ENCODE assay signal across 9 mouse cellular contexts in genomic region chr3:81017385-81018051, GRCm38 (mm10). TPM values are rescaled to one million over a fixed set of nuclear protein-coding genes. Genes with fewer than 3 reads are reported as not detected.
DNase-seq lines count a peak whose midpoint lies in the region; ATAC-seq and TF ChIP-seq lines count a peak whose summit lies in the region.
"Had no signal": no experiment of that assay in that cellular context is flagged by ENCODE, and none has a peak within 500 bp of the region (broad histone marks: within the 10 kb centered on the region; RNA-seq: fewer than 3 reads in every experiment).

No protein-coding gene starts in this region.

- no peaks in the 10 kb centered on the region for H3K36me3 ChIP-seq in heart, adult 2 months (ENCODE audit: control insufficient read depth, insufficient read depth, low read length)
- no peaks in the 10 kb centered on the region for H3K36me3 ChIP-seq in stomach, postnatal 0 days (ENCODE audit: control insufficient read depth, insufficient read depth, low read length)
- no peaks in the 10 kb centered on the region for H3K36me3 ChIP-seq in midbrain, embryonic 11.5 days (ENCODE audit: control insufficient read depth, insufficient read depth, low read length)

- 69% methylated on average over 5 of the region's 5 CpGs for WGBS in heart, adult 2 months
- 68% methylated on average over 5 of the region's 5 CpGs for whole genome bisulfite sequencing in stomach, postnatal 0 days
- WGBS in midbrain, embryonic 11.5 days: 90% methylated on average over 5 of the region's 5 CpGs

- 0 out of 2 replicates have a peak, but pooled peaks have one; percentile 42 for ATAC-seq in cerebellum, adult (ENCODE audit: insufficient number of reproducible peaks, low FRiP score, low TSS enrichment)
- ATAC-seq in stomach, postnatal 0 days (ENCODE audit: low FRiP score, low TSS enrichment): peak; percentile 96
- no peak for ATAC-seq in midbrain, embryonic 11.5 days (ENCODE audit: low FRiP score)

- no peaks in the 10 kb centered on the region for H3K27me3 ChIP-seq in heart, adult 2 months (ENCODE audit: control insufficient read depth, insufficient read depth, low read length)
- no peaks in the 10 kb centered on the region for H3K27me3 ChIP-seq in stomach, postnatal 0 days (ENCODE audit: control insufficient read depth, insufficient read depth, low read length)
- no peaks in the 10 kb centered on the region for H3K27me3 ChIP-seq in midbrain, embryonic 11.5 days (ENCODE audit: control insufficient read depth, insufficient read depth, low read length)
- H3K27me3 ChIP-seq: megakaryocyte, embryonic 14.5 days had no signal

- TF ChIP-seq EP300 in heart, adult 2 months (IDR thresholded peaks at IDR 0.05; ENCODE audit: insufficient read depth, low read depth, low read length): no peak
- TF ChIP-seq EP300 in stomach, postnatal 0 days (optimal IDR thresholded peaks at IDR 0.05): no peak

- H3K9ac ChIP-seq in heart, adult 2 months (ENCODE audit: low read depth, low read length): no peak overlapping the region
- no peak overlapping the region for H3K9ac ChIP-seq in stomach, postnatal 0 days (ENCODE audit: low read length)
- H3K9ac ChIP-seq in midbrain, embryonic 11.5 days (ENCODE audit: low read length): no peak overlapping the region

- no peaks in the 10 kb centered on the region for H3K79me2 ChIP-seq in heart, adult 2 months (replicated peaks; ENCODE audit: control insufficient read depth, insufficient read depth, low read length)

- no peak for TF ChIP-seq CTCF in heart, adult 2 months (IDR thresholded peaks at IDR 0.05)
- no peak for TF ChIP-seq CTCF in stomach, postnatal 0 days (IDR thresholded peaks at IDR 0.05; ENCODE audit: low read depth)

- H3K4me2 ChIP-seq in stomach, postnatal 0 days (replicated peaks; ENCODE audit: low read depth): no peak overlapping the region
- H3K4me2 ChIP-seq in midbrain, embryonic 11.5 days: no peak overlapping the region

- no peak overlapping the region for H3K4me3 ChIP-seq in heart, adult 2 months
- no peak overlapping the region for H3K4me3 ChIP-seq in stomach, postnatal 0 days (ENCODE audit: low read depth, low read length)
- H3K4me3 ChIP-seq in midbrain, embryonic 11.5 days (ENCODE audit: low read depth, low read length): no peak overlapping the region
- H3K4me3 ChIP-seq: megakaryocyte, embryonic 14.5 days had no signal

- H3K9me3 ChIP-seq in stomach, postnatal 0 days (ENCODE audit: control insufficient read depth, low read length): no peaks in the 10 kb centered on the region
- no peaks in the 10 kb centered on the region for H3K9me3 ChIP-seq in midbrain, embryonic 11.5 days (ENCODE audit: control insufficient read depth, low read length)
- H3K9me3 ChIP-seq: megakaryocyte, embryonic 14.5 days had no signal

- H3K27ac ChIP-seq in heart, adult 2 months: no peak overlapping the region
- no peak overlapping the region for H3K27ac ChIP-seq in stomach, postnatal 0 days (replicated peaks)
- H3K27ac ChIP-seq in midbrain, embryonic 11.5 days (ENCODE audit: low read depth, low read length): no peak overlapping the region

- DNase-seq in cerebellum, adult 11 months: no peak
- DNase-seq in Muller cell, postnatal 12 days (ENCODE audit: inconsistent ontology term): peak; percentile 96
- DNase-seq in heart, adult 2 months: peak; percentile 19 to 44
- peak; percentile 84 to 85 for DNase-seq in kidney, postnatal 25 days
- DNase-seq in stomach, postnatal 0 days (ENCODE audit: low spot score): peak; percentile 92
- no peak for DNase-seq in midbrain, embryonic 11.5 days (ENCODE audit: low spot score, missing footprints)
- DNase-seq in layer of hippocampus, adult 18-20 months (ENCODE audit: low spot score in 2 of 2): no peak

- H3K4me1 ChIP-seq in heart, adult 2 months (ENCODE audit: control insufficient read depth, insufficient read depth, low read length): no peaks in the 10 kb centered on the region
- H3K4me1 ChIP-seq in stomach, postnatal 0 days (replicated peaks; ENCODE audit: control insufficient read depth, insufficient read depth): no peaks in the 10 kb centered on the region
- H3K4me1 ChIP-seq in midbrain, embryonic 11.5 days (ENCODE audit: control insufficient read depth, insufficient read depth, low read length): no peaks in the 10 kb centered on the region
- H3K4me1 ChIP-seq: megakaryocyte, embryonic 14.5 days had no signal

- intact Hi-C loops in heart, adult 2 months (cut with DNase I): no loop called here

- no peak for TF ChIP-seq POLR2A in heart, adult 2 months (IDR thresholded peaks at IDR 0.05; ENCODE audit: insufficient read depth, low read depth, low read length)

RNA-seq across cellular contexts. Expression of gene Pdgfc, which starts 18.7 kb away (rescaled TPM):
- total RNA-seq in heart, adult 2 months (2021): 1 to 10 TPM; 2.8 to 3.0 TPM
- polyA plus RNA-seq in heart, adult 2 months (2012; rRNA removed): 1.5 and 1.8 TPM in 2 replicates
- 7.4 and 7.9 TPM in 2 replicates for polyA plus RNA-seq in stomach, postnatal 0 days (2015; fragmentation: Nextera tagmentation; extraction: Ambion mirVana)
- polyA plus RNA-seq in midbrain, embryonic 11.5 days (2014; fragmentation: Nextera tagmentation; extraction: Ambion mirVana): 7.1 and 7.2 TPM in 2 replicates
- total RNA-seq in layer of hippocampus, adult 18-20 months (2021): 1 to 10 TPM; 5.0 to 5.6 TPM

Comparison
In these comparisons a context has a peak if more than half of its experiments do, and no peak if none do; other contexts are left out.
1. DNase-seq: peak in Muller cell, postnatal 12 days (single experiment), heart, adult 2 months (2 of 2), kidney, postnatal 25 days (2 of 2) and stomach, postnatal 0 days (single experiment); none in cerebellum, adult 11 months (single experiment), midbrain, embryonic 11.5 days (single experiment) and layer of hippocampus, adult 18-20 months (0 of 2).